Mouse (Mus musculus): ENCODE results near the gene Tubb4b. TPM values are rescaled to one million over a fixed set of nuclear protein-coding genes. Genes with fewer than 3 reads are reported as not detected.

The Tubb4b gene
- total RNA-seq, 1 experiment: 819 TPM

- H3K4me3 ChIP-seq (ENCODE audit: insufficient read depth in 1 of 2, low read depth in 1 of 2, low read length in 2 of 2, poor library complexity in 1 of 2, severe bottlenecking in 1 of 2): no peak overlapping the region
- DNase-seq (ENCODE audit: low read depth, low spot score): no peak
- H3K4me1 ChIP-seq (ENCODE audit: control insufficient read depth in 2 of 2, insufficient read depth in 2 of 2, low read length in 2 of 2, poor library complexity in 1 of 2): peaks cover 6 to 39% of the 10 kb centered on the region in 2 experiments
- H3K36me3 ChIP-seq (ENCODE audit: control insufficient read depth, insufficient read depth, low read length, poor library complexity, severe bottlenecking): no peaks in the 10 kb centered on the region
- H3K9me3 ChIP-seq (ENCODE audit: control insufficient read depth, insufficient read depth, low read depth, low read length): no peaks in the 10 kb centered on the region
- H3K9ac ChIP-seq (ENCODE audit: insufficient read depth, low read depth, low read length, poor library complexity, severe bottlenecking): no peak overlapping the region
- TF ChIP-seq MAFK (IDR thresholded peaks at IDR 0.05; ENCODE audit: insufficient read depth, low read depth, low read length) (no peak), ZC3H11A (IDR thresholded peaks at IDR 0.05; ENCODE audit: borderline replicate concordance, low read depth, low read length) (no peak), ZNF384 (IDR thresholded peaks at IDR 0.05; ENCODE audit: low read depth, low read length) (no peak)
- in situ Hi-C loops (cut with MboI; ENCODE audit: low sequenced_read_pairs in 2 of 2, unreplicated experiment in 2 of 2): no loop called here
- H3K27ac ChIP-seq (ENCODE audit: insufficient read depth, low read depth, low read length, poor library complexity, severe bottlenecking): no peak overlapping the region
Observed at GRCm38 (mm10) chr2:25234551-25235220, 10.2 kb upstream of the Tubb4b start.

- in situ Hi-C loops (cut with MboI; ENCODE audit: low sequenced_read_pairs in 2 of 2, unreplicated experiment in 2 of 2): no loop called here
- H3K27ac ChIP-seq (ENCODE audit: insufficient read depth, low read depth, low read length, poor library complexity, severe bottlenecking): no peak within 1 kb of the TSS
- H3K9me3 ChIP-seq (ENCODE audit: control insufficient read depth, insufficient read depth, low read depth, low read length): no peaks in the 10 kb centered on the region
- no peak for DNase-seq (ENCODE audit: low read depth, low spot score)
- peaks cover 6 to 38% of the 10 kb centered on the region in 2 experiments for H3K4me1 ChIP-seq (ENCODE audit: control insufficient read depth in 2 of 2, insufficient read depth in 2 of 2, low read length in 2 of 2, poor library complexity in 1 of 2)
- no peaks in the 10 kb centered on the region for H3K36me3 ChIP-seq (ENCODE audit: control insufficient read depth, insufficient read depth, low read length, poor library complexity, severe bottlenecking)
- H3K9ac ChIP-seq (ENCODE audit: insufficient read depth, low read depth, low read length, poor library complexity, severe bottlenecking): no peak within 1 kb of the TSS
- no peak within 1 kb of the TSS for H3K4me3 ChIP-seq (ENCODE audit: insufficient read depth in 1 of 2, low read depth in 1 of 2, low read length in 2 of 2, poor library complexity in 1 of 2, severe bottlenecking in 1 of 2)
- no peak for TF ChIP-seq HCFC1 (IDR thresholded peaks at IDR 0.05; ENCODE audit: borderline replicate concordance, insufficient read depth, low read length)
- no peak for TF ChIP-seq CHD2 (IDR thresholded peaks at IDR 0.05; ENCODE audit: low read depth, low read length)
- TF ChIP-seq ZC3H11A (IDR thresholded peaks at IDR 0.05; ENCODE audit: borderline replicate concordance, low read depth, low read length): no peak
- TF ChIP-seq ZNF384 (IDR thresholded peaks at IDR 0.05; ENCODE audit: low read depth, low read length): no peak
- no peak for TF ChIP-seq MAFK (IDR thresholded peaks at IDR 0.05; ENCODE audit: insufficient read depth, low read depth, low read length)
Observed at GRCm38 (mm10) chr2:25234050-25234449, 9.5 kb upstream of the Tubb4b start, which contains the start of gene Slc34a3. TSS of gene Slc34a3 (minus strand) at chr2:25234364.

- in situ Hi-C loops (cut with MboI; ENCODE audit: low sequenced_read_pairs in 2 of 2, unreplicated experiment in 2 of 2): no loop called here
- Histone ChIP-seq H3K4me1 (ENCODE audit: control insufficient read depth in 2 of 2, insufficient read depth in 2 of 2, low read length in 2 of 2, poor library complexity in 1 of 2) (peaks cover 6 to 41% of the 10 kb centered on the region in 2 experiments), H3K9ac (ENCODE audit: insufficient read depth, low read depth, low read length, poor library complexity, severe bottlenecking) (no peak overlapping the region), H3K36me3 (ENCODE audit: control insufficient read depth, insufficient read depth, low read length, poor library complexity, severe bottlenecking) (no peaks in the 10 kb centered on the region), H3K9me3 (ENCODE audit: control insufficient read depth, insufficient read depth, low read depth, low read length) (no peaks in the 10 kb centered on the region), H3K4me3 (ENCODE audit: insufficient read depth in 1 of 2, low read depth in 1 of 2, low read length in 2 of 2, poor library complexity in 1 of 2, severe bottlenecking in 1 of 2) (no peak overlapping the region), H3K27ac (ENCODE audit: insufficient read depth, low read depth, low read length, poor library complexity, severe bottlenecking) (no peak overlapping the region)
- TF ChIP-seq ZNF384 (IDR thresholded peaks at IDR 0.05; ENCODE audit: low read depth, low read length) (no peak), ZC3H11A (IDR thresholded peaks at IDR 0.05; ENCODE audit: borderline replicate concordance, low read depth, low read length) (no peak), CHD2 (IDR thresholded peaks at IDR 0.05; ENCODE audit: low read depth, low read length) (no peak), HCFC1 (IDR thresholded peaks at IDR 0.05; ENCODE audit: borderline replicate concordance, insufficient read depth, low read length) (no peak), MAFK (IDR thresholded peaks at IDR 0.05; ENCODE audit: insufficient read depth, low read depth, low read length) (no peak)
- no peak for DNase-seq (ENCODE audit: low read depth, low spot score)
Observed at GRCm38 (mm10) chr2:25233421-25233820, 8.9 kb upstream of the Tubb4b start.

- TF ChIP-seq ZNF384 (IDR thresholded peaks at IDR 0.05; ENCODE audit: low read depth, low read length) (no peak), CHD2 (IDR thresholded peaks at IDR 0.05; ENCODE audit: low read depth, low read length) (no peak), HCFC1 (IDR thresholded peaks at IDR 0.05; ENCODE audit: borderline replicate concordance, insufficient read depth, low read length) (no peak), ZC3H11A (IDR thresholded peaks at IDR 0.05; ENCODE audit: borderline replicate concordance, low read depth, low read length) (no peak), MAFK (IDR thresholded peaks at IDR 0.05; ENCODE audit: insufficient read depth, low read depth, low read length) (no peak)
- DNase-seq (ENCODE audit: low read depth, low spot score): no peak
- Histone ChIP-seq H3K4me1 (ENCODE audit: control insufficient read depth in 2 of 2, insufficient read depth in 2 of 2, low read length in 2 of 2, poor library complexity in 1 of 2) (peaks cover 6 to 31% of the 10 kb centered on the region in 2 experiments; a peak in 3 of 4 replicates), H3K9ac (ENCODE audit: insufficient read depth, low read depth, low read length, poor library complexity, severe bottlenecking) (peak overlapping the region; percentile 42; the same call in 1 of the 2 replicates), H3K27ac (ENCODE audit: insufficient read depth, low read depth, low read length, poor library complexity, severe bottlenecking) (no peak overlapping the region), H3K36me3 (ENCODE audit: control insufficient read depth, insufficient read depth, low read length, poor library complexity, severe bottlenecking) (no peaks in the 10 kb centered on the region), H3K9me3 (ENCODE audit: control insufficient read depth, insufficient read depth, low read depth, low read length) (no peaks in the 10 kb centered on the region), H3K4me3 (ENCODE audit: insufficient read depth in 1 of 2, low read depth in 1 of 2, low read length in 2 of 2, poor library complexity in 1 of 2, severe bottlenecking in 1 of 2) (peak overlapping the region; percentile 2 to 16; a peak in 2 of 4 replicates)
- in situ Hi-C loops (cut with MboI; ENCODE audit: low sequenced_read_pairs in 2 of 2, unreplicated experiment in 2 of 2): no loop called here
Observed at GRCm38 (mm10) chr2:25231038-25231437, 6.5 kb upstream of the Tubb4b start.
